Mouse (Mus musculus) liver, embryonic 14.5 days (tissue): ENCODE data around the gene Jhy.

ENCODE experiments used
- CTCF ChIP-seq: IDR thresholded peaks from 2 replicates; pipeline ENCODE4 v1.5.1; 2016; ENCODE audit warnings: antibody characterized with exemption, low read depth, control low read depth
- EP300 ChIP-seq: IDR thresholded peaks from 2 replicates; pipeline ENCODE4 v1.6.1; 2016; ENCODE audit warnings: antibody characterized with exemption, low read depth

DNA sequence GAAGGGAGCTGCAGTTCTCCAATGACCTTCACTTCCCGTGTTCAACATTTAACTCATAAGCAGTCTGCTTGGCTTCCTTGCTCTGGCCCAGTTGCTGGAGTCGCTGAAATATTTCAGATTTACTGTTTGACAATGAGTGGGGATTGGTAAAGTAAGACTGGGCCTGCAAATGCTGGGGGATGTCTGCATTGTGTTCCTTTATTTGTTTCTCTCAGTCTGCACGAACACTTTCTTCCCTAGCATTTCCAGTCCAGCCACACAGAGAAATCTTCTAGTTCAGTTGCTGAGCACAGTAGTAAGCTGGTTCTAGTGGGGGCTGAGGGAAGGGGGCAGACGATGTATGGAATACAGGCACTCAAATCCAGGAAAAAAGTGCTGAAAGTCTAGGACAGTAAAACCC, 89.0 kb downstream of the Jhy start:
- TF ChIP-seq CTCF (no peak), EP300 (no peak)
